Mouse (Mus musculus) adrenal gland, adult 18-20 months (tissue): ENCODE measurements around the gene Tlr11. TPM values are rescaled to one million over a fixed set of nuclear protein-coding genes. Genes with fewer than 3 reads are reported as not detected.

Experiments
- DNase-seq, 2 experiments: peaks; one replicate each; pipeline ENCODE4 v3.0.0; 2021 to 2022; ENCODE audit warnings: low spot score in 2 of 2
- long read RNA-seq, 2 experiments: library from polyadenylated mRNA; stranded (forward); transcript quantifications; one replicate each; pipeline ENCODE4 v2.0.0; 2021
- total RNA-seq, 2 experiments: library from RNA; stranded (reverse); gene quantifications; 1 replicate in 1 of 2; 2 replicates in 1 of 2; pipeline ENCODE4 v1.2.3; 2021

Tlr11 gene
- total RNA-seq = under 1 TPM; 0.10 to 0.54 TPM
- long read RNA-seq, experiment 1 = 0 reads
- long read RNA-seq, experiment 2 = 0 reads

- DNase-seq = no peak
Measured at GRCm38 (mm10) chr14:50357593-50357992, at the start of gene Tlr11. Gene Tlr11, plus strand, starts transcription at chr14:50357914.

- no peak for DNase-seq
Measured at GRCm38 (mm10) chr14:50326661-50327060, 31.1 kb upstream of the Tlr11 start, which contains the start of gene Olfr734. Gene Olfr734, minus strand, starts transcription at chr14:50326761.

GRCm38 (mm10) chr14:50348796-50349195 is 8.9 kb upstream of the Tlr11 start, which contains the start of gene Olfr735:
Gene Olfr735, minus strand, starts transcription at chr14:50348872.
- DNase-seq = no peak

- DNase-seq = peak in 1 of 2 experiments; percentile 39
Measured at GRCm38 (mm10) chr14:50352438-50352837, 5.3 kb upstream of the Tlr11 start.

- DNase-seq = no peak
Measured at GRCm38 (mm10) chr14:50356725-50357124, 989 bp upstream of the Tlr11 start.

GRCm38 (mm10) chr14:50360480-50360879 is 2.8 kb downstream of the Tlr11 start:
- no peak for DNase-seq

GRCm38 (mm10) chr14:50363561-50363960 is 5.8 kb downstream of the Tlr11 start:
- no peak for DNase-seq

- no peak for DNase-seq
Measured at GRCm38 (mm10) chr14:50380863-50381262, 23.1 kb downstream of the Tlr11 start, which contains the start of gene Olfr736. Gene Olfr736, plus strand, starts transcription at chr14:50381163.

- no peak for DNase-seq
Measured at GRCm38 (mm10) chr14:50407268-50407667, 49.6 kb downstream of the Tlr11 start, which contains the start of gene Olfr738. Gene Olfr738, plus strand, starts transcription at chr14:50407568.

Other genes starting within 250 kb of the Tlr11 start
- not detected for gene Olfr727, start 234.7 kb upstream of the Tlr11 start, total RNA-seq
- not detected for gene Olfr728, start 215.2 kb upstream of the Tlr11 start, total RNA-seq
- not detected for gene Olfr729, start 205.0 kb upstream of the Tlr11 start, total RNA-seq
- gene Olfr730, start 169.7 kb upstream of the Tlr11 start, total RNA-seq = not detected
- not detected for gene Olfr731, start 116.0 kb upstream of the Tlr11 start, total RNA-seq
- not detected for gene Olfr732, start 73.7 kb upstream of the Tlr11 start, total RNA-seq
- gene Olfr733, start 56.4 kb upstream of the Tlr11 start, total RNA-seq = not detected
- gene Olfr734, start 31.2 kb upstream of the Tlr11 start, total RNA-seq = not detected
- not detected for gene Olfr735, start 9.0 kb upstream of the Tlr11 start, total RNA-seq
- gene Olfr736, start 23.2 kb downstream of the Tlr11 start, total RNA-seq = not detected
- not detected for gene Olfr738, start 49.7 kb downstream of the Tlr11 start, total RNA-seq
- not detected for gene Olfr739, start 60.7 kb downstream of the Tlr11 start, total RNA-seq
- gene Olfr740, start 87.6 kb downstream of the Tlr11 start, total RNA-seq = not detected
- not detected for gene Olfr741, start 114.8 kb downstream of the Tlr11 start, total RNA-seq
- gene Olfr742, start 145.7 kb downstream of the Tlr11 start, total RNA-seq = not detected
- gene Olfr743, start 163.9 kb downstream of the Tlr11 start, total RNA-seq = not detected